Mouse (Mus musculus) midbrain, embryonic 14.5 days (tissue): ENCODE data around the gene Elof1. TPM values are rescaled to one million over a fixed set of nuclear protein-coding genes. Genes with fewer than 3 reads are reported as not detected.
A peak's percentile ranks its signal among the peaks of the same experiment; 100 is the strongest.

Experiments
- ATAC-seq: fragments of 200-750 bp; cut with Nextera tagmentation; 2 replicates; pipeline ENCODE4 v1.8.0; 2017; ENCODE audit warnings: moderate number of reproducible peaks, moderate library complexity; ENCODE audit not compliant: low FRiP score, low TSS enrichment
- DNase-seq: peaks from one replicate; pipeline ENCODE4 v3.0.0-alpha.2; 2015
- H3K27ac ChIP-seq: fragments of 300-500 bp; sonication (generic); replicated peaks from 2 replicates; pipeline ENCODE4 v1.5.1; 2014; ENCODE audit warnings: mild to moderate bottlenecking, low read depth, low read length, moderate library complexity
- H3K27me3 ChIP-seq: fragments of 300-500 bp; sonication (generic); 2 replicates; pipeline ENCODE4 v1.6.1; 2014; ENCODE audit warnings: low read length, control low read depth, mixed read lengths; ENCODE audit not compliant: control insufficient read depth, insufficient read depth
- H3K36me3 ChIP-seq: fragments of 300-500 bp; sonication (generic); 2 replicates; pipeline ENCODE4 v1.6.1; 2014; ENCODE audit warnings: low read length, control low read depth; ENCODE audit not compliant: control insufficient read depth, insufficient read depth
- H3K4me1 ChIP-seq: fragments of 300-500 bp; sonication (generic); 2 replicates; pipeline ENCODE4 v1.6.1; 2014; ENCODE audit warnings: mild to moderate bottlenecking, antibody characterized with exemption, low read length, control low read depth; ENCODE audit not compliant: control insufficient read depth, insufficient read depth
- H3K4me2 ChIP-seq: fragments of 300-500 bp; sonication (generic); 2 replicates; pipeline ENCODE4 v1.6.1; 2014; ENCODE audit warnings: mild to moderate bottlenecking, low read length, moderate library complexity
- H3K4me3 ChIP-seq: fragments of 300-500 bp; sonication (generic); replicated peaks from 2 replicates; pipeline ENCODE4 v1.5.1; 2014; ENCODE audit warnings: low read depth, low read length
- H3K9ac ChIP-seq: fragments of 300-500 bp; sonication (generic); replicated peaks from 2 replicates; pipeline ENCODE4 v1.6.1; 2014; ENCODE audit warnings: mild to moderate bottlenecking, low read length, moderate library complexity
- H3K9me3 ChIP-seq: fragments of 300-500 bp; sonication (generic); 2 replicates; pipeline ENCODE4 v1.6.1; 2016; ENCODE audit warnings: low read length, control low read depth, mixed read lengths; ENCODE audit not compliant: control insufficient read depth
- WGBS: fragments of 180-500 bp; shearing (Covaris S2); extraction: QIAGEN DNeasy Blood & Tissue Kit; methylation state at CpG from one replicate; pipeline ENCODE4 v1.1.7; 2014; 5-methylcytosine and 5-hydroxymethylcytosine counted together
- polyA plus RNA-seq: library from polyadenylated mRNA; unstranded; fragments of >200 nt; fragmentation: Nextera tagmentation; extraction: Ambion mirVana; gene quantifications from 2 replicates; pipeline ENCODE4 v1.2.1, GENCODE M21; 2014

The Elof1 gene
- 182 and 196 TPM in 2 replicates for polyA plus RNA-seq

DNA sequence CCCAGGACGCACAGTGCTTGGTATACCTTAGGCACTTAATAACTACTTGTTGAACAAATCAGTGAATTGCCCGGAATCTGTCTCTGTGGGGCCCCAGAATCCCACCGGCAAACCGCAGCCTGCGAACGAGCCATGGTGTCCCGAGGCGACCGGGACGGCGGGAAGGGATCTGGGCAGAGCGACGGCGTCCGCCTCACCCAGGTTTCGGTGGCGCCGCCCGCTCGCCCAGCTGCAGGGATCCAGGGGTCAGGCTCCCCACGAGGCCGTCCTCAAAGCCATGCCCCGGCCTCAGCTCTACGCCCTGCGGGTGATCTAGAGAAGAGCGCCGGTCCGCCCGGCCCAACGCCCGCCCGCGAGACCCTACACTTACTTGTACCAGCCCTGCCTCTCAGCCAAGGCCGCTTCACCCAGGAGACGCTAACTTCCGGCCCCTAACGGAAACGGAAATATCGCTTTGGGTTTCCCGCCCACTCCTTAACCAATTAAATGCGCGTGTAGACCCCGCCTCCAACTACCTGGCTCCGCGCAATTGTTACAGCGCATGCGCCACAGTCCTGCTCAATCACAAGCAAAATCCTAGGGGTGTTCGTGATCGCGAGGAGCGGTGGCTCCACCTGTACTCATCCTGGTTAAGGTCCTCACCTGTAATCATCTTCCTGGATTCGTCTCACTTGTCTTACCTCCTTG is at the start of gene Elof1:
TSS of gene Elof1 (minus strand) at position 433 of the 687 bp plus-strand sequence.
- Histone ChIP-seq H3K4me3 (peak within 1 kb of the TSS; percentile 87), H3K27me3 (no peaks in the 10 kb centered on the region), H3K4me1 (peaks cover 16% of the 10 kb centered on the region), H3K36me3 (peaks cover 19% of the 10 kb centered on the region), H3K9ac (peak within 1 kb of the TSS; percentile 79), H3K27ac (peak within 1 kb of the TSS; percentile 70), H3K9me3 (no peaks in the 10 kb centered on the region), H3K4me2 (peak within 1 kb of the TSS; percentile 90)
- under 1% methylated on average over 52 of the region's 52 CpGs for WGBS
- ATAC-seq (peak; percentile 96), DNase-seq (peak; percentile 99)

DNA sequence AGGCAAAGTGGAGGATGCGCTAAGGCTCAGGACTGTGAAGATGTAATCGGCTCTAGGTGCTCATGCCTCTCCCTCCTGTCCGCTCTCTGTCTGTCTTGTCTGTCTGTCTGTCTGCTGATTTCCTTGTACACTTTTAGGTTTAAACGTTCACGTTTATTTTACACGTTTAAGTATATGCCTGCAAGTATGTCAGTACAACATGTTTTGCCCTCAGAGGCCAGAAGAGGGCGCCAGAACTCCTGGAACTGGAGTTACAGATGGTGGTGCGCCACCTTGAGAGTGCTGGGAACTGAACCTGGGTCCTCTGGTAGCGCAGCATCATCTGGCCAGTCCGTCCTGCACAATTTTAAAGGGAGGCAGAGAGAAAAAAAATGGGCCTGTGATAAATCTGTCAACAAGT is 49.7 kb upstream of the Elof1 start:
- no peaks in the 10 kb centered on the region for H3K9me3 ChIP-seq
- H3K27ac ChIP-seq: no peak overlapping the region
- H3K4me3 ChIP-seq: no peak overlapping the region
- no peaks in the 10 kb centered on the region for H3K27me3 ChIP-seq
- 0 out of 2 replicates have a peak, but pooled peaks cover 3% of the 10 kb centered on the region for H3K4me1 ChIP-seq
- no peak for DNase-seq
- WGBS: 92% methylated on average over 10 of the region's 10 CpGs
- no peaks in the 10 kb centered on the region for H3K36me3 ChIP-seq
- H3K9ac ChIP-seq: no peak overlapping the region
- ATAC-seq: no peak
- H3K4me2 ChIP-seq: no peak overlapping the region

DNA sequence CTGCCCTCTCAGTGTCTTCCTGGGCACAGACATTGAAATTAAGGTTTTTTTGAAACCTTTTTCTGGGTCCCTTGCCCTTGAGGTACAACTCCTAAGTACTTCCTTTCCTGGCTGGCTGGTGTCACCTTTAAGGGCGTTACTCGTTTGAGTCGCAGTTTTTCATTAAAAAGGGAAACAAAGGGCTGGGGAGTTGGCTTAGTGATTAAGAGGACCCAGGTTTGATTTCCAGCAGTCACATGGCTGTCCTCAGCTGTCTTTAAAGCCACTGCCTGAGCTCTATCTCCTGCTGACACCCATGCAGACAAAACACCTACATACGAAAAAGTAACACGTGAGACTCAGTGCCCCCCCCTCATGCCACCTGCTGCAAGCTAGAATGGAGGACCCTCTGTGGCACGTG is 49.0 kb upstream of the Elof1 start:
- Histone ChIP-seq H3K9ac (no peak overlapping the region), H3K27ac (no peak overlapping the region), H3K27me3 (no peaks in the 10 kb centered on the region), H3K4me2 (no peak overlapping the region), H3K9me3 (no peaks in the 10 kb centered on the region), H3K36me3 (no peaks in the 10 kb centered on the region), H3K4me3 (no peak overlapping the region), H3K4me1 (0 out of 2 replicates have a peak, but pooled peaks cover 3% of the 10 kb centered on the region)
- WGBS: 56% methylated on average over 6 of the region's 6 CpGs
- ATAC-seq (no peak), DNase-seq (no peak)

DNA sequence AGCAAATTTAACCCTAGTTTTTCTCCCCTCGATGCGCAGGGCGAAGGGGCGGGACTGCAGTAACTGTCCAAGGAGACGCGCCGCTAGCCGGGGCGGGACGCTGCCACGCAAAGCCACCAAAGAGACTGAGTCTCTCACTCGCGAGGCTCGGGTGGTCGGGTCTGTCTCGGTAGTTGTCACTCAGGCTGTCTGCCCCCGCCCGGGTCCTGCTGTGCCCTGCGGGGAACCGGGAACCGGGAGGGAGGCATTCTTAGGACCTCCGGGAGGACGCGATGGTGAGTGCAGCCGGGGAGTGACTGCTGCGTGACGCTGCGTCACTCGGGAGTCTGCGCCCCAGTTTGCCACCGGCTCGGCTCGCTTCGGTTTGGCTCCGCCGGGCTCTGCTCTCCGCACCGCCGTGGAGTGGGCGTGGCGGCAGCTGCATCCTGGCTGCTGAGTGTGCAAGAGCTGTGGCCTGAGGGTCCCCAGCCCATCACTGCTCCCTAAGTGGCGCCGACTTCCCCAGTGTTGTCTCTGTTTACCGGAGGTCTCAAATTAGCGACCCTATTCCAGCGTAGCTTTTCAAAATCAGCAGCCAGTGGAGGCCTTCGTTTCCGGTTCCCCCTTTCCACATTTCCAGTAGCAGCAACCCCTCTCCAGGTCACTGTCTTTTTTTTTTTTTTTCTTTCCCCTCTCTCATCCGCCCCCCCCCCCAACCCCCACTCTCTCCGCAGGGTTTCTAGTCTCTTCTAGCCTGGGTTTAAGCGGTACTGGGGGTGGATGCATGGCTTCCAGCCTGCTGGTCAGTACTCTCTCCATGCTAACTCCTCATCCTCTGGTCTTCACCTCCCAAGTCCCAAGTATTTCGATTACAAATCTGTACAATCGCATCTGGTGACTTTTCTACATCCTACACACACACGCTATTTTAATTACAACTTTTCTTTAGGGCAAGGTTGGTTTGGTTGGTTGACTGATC is 48.0 kb upstream of the Elof1 start:
- whole genome bisulfite sequencing: 1% methylated on average over 53 of the region's 54 CpGs
- Histone ChIP-seq H3K27me3 (no peaks in the 10 kb centered on the region), H3K9me3 (no peaks in the 10 kb centered on the region), H3K4me3 (peak overlapping the region; percentile 60), H3K27ac (peak overlapping the region; percentile 80), H3K4me1 (0 out of 2 replicates have a peak, but pooled peaks cover 3% of the 10 kb centered on the region), H3K9ac (peak overlapping the region; percentile 76), H3K4me2 (peak overlapping the region; percentile 87), H3K36me3 (no peaks in the 10 kb centered on the region)
- ATAC-seq (peak; percentile 86), DNase-seq (peak; percentile 86)

DNA sequence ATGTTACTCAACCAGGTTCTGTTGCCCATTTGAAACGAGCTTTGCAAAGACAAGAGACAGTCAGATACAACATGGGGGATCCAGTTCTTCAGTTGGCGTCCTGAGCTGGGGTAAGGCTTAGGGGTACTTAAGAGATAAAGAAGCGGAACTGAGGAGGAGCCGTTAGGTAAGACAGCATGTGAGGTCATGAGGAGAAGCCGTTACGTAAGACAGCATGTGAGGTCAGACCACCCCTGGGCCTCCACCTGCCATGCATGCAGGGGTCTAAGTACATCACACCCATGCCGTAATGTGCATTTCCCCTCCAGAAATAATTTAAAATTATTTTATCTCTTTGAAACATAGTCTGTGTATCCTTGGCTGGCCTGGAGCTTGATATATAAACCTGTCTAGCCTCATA is 45.9 kb upstream of the Elof1 start:
- Histone ChIP-seq H3K27me3 (no peaks in the 10 kb centered on the region), H3K27ac (no peak overlapping the region), H3K4me1 (peaks cover 5% of the 10 kb centered on the region; the same call in 1 of the 2 replicates), H3K9ac (no peak overlapping the region), H3K4me3 (no peak overlapping the region), H3K9me3 (no peaks in the 10 kb centered on the region), H3K36me3 (no peaks in the 10 kb centered on the region), H3K4me2 (no peak overlapping the region)
- ATAC-seq: no peak
- no peak for DNase-seq
- WGBS: 89% methylated on average over 7 of the region's 7 CpGs

DNA sequence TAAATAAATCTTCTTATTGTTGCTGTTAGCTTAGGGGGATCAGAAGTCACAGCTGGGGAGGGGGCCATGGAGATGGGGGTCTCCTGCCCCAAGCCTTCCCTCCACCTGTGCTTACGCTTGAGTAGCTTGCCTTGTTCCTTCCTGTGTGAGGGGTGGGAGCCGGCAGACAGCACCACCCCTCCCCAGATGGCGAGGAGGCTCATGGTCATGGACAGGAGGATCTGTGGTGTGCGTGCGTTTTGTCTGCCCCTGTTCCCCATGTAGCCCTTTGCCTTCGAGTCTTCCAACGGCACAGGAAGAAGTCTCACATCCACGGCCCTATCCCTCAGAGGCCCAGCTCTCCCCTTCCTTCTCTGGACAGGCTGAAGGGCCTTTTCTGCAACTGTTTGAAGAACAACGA is 45.3 kb upstream of the Elof1 start:
- Histone ChIP-seq H3K9ac (no peak overlapping the region), H3K4me1 (peaks cover 11% of the 10 kb centered on the region), H3K27ac (no peak overlapping the region), H3K4me3 (no peak overlapping the region), H3K9me3 (no peaks in the 10 kb centered on the region), H3K4me2 (no peak overlapping the region), H3K36me3 (no peaks in the 10 kb centered on the region), H3K27me3 (no peaks in the 10 kb centered on the region)
- no peak for DNase-seq
- 81% methylated on average over 9 of the region's 9 CpGs for WGBS
- ATAC-seq: no peak

DNA sequence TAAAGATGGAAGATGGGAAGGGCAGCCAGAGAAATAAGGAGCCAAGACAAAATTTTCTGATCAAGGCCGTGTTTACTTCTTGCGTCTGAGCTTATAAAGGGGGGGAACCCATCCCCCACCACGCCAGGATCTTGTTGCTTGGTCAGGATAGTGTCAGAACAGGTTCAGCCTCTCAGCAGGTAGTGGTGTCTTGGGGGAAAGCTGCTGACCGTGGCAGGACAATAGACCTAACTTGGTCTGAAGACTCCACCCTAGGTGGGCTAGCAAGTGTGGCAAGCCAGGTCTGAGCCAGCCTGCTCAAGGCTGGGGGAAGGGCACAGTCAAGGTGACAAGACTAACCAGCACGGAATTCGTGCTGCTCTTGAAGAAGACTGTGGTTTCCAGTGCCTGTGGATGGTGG is 44.3 kb upstream of the Elof1 start:
- no peaks in the 10 kb centered on the region for H3K36me3 ChIP-seq

DNA sequence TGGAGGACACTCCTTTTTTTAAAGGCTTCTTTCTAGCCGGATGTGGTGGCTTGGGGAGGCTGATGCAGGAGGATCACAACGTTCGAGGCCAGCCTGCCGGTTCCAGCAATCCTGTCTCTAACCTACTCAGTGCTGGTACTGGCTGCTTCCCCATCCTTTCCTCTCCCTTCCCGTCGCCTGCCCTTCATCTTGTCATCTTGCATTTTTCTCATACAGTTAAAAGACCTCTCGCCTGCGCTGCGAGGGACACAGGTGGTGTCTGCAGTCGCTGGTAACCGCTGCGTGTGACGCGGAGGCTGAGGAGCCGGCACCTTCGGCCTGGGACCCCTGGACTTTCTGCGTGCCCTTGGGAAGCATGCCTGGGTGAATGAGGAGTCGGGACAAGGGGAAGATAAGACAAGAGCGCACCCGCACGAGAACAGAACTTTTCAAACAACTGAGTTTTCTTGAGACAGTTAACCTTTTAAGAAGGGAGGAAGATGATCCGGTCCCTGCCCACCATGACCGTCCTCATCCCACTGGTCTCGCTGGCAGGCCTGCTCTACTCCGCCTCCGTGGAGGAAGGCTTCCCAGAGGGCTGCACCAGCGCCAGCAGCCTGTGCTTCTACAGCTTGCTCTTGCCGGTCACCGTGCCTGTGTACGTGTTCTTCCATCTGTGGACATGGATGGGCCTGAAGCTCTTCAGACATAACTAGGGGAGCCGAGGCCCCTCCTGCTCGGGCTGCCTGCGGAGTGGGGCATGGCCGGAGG is 40.7 kb upstream of the Elof1 start:
- ATAC-seq (no peak), DNase-seq (peak; percentile 16)
- Histone ChIP-seq H3K4me2 (peak overlapping the region; percentile 64), H3K27ac (no peak overlapping the region), H3K9me3 (no peaks in the 10 kb centered on the region), H3K4me1 (peaks cover 8% of the 10 kb centered on the region), H3K4me3 (peak overlapping the region; percentile 65), H3K27me3 (no peaks in the 10 kb centered on the region), H3K9ac (peak overlapping the region; percentile 81), H3K36me3 (no peaks in the 10 kb centered on the region)
- WGBS: 69% methylated on average over 34 of the region's 34 CpGs

More for the DNA sequence above, 44.3 kb upstream of the Elof1 start:
- 23% methylated on average over 6 of the region's 6 CpGs for WGBS
- Histone ChIP-seq H3K4me1 (peaks cover 11% of the 10 kb centered on the region), H3K4me3 (no peak overlapping the region), H3K9ac (no peak overlapping the region), H3K27ac (no peak overlapping the region), H3K27me3 (no peaks in the 10 kb centered on the region), H3K9me3 (no peaks in the 10 kb centered on the region), H3K4me2 (no peak overlapping the region)
- DNase-seq: no peak
- no peak for ATAC-seq
